Mouse (Mus musculus) megakaryocyte progenitor cell, adult 5-6 weeks (primary cell): Measurements from ENCODE around the gene Irf2. TPM values are rescaled to one million over a fixed set of nuclear protein-coding genes. Genes with fewer than 3 reads are reported as not detected.

Experiments used
- ATAC-seq: replicated peaks from 2 replicates; pipeline ENCODE4 v1.8.0; 2016; ENCODE audit warnings: mild to moderate bottlenecking, moderate TSS enrichment, inconsistent platforms; ENCODE audit not compliant: poor library complexity
- total RNA-seq, 2 experiments: library from RNA; stranded (forward) in 1 of 2; stranded (reverse) in 1 of 2; fragments of 157-497, 149-512 nt in 1 of 2; fragments of 200-1000 nt in 1 of 2; gene quantifications; 2 replicates each; pipeline versions ENCODE4 v1.2.3 to v1.2.4; 2015 to 2017

Irf2 gene
- total RNA-seq, 2 experiments from 2014 or later: 11.9 to 56.6 TPM

DNA sequence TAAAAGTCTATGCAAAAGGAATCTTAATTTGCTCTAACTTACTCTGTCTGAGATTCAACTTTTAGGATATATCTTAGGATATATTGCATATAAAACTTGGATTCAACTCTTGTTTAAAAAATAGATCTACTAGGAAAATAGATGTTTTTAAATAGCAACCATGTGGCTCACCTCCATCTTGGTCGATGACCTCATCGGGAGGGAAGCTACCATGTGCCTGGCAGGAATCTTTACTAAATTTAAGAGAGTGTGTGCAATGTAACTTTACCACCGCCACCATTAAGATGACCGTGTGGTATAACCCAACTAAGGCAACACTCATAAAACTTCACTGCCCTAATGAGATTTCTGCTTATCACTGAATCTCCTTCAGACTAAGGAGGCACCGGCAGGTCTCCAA, 14.8 kb downstream of the Irf2 start:
- ATAC-seq: no peak

DNA sequence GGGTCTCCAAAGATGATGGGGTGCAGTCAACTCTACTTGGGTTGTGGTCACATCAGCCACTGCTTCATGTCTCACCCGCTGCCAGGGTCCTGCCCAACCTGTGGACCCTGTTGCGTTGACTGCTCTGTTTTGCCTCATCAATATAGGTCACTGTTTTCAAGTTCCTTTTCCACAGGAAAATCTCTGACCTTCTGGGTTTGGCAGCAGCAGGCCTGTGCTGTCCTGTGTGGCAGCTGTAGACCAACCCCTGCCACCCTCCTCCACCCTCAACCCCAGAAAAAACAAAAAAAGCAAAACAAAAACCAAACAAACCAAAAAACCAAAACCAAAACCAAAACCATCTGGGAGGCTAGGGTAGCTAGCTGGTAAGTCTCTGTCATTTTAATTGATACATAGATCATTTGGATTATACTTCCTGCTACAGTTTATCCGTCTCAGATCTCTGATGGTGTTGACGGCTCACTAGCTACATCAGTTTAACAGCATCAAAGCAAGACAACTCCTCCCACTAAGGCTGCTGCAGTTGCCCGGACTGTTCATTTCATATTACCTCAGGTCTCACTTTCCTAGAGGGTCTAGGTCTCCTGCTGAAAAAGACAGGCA, 16.3 kb downstream of the Irf2 start:
- no peak for ATAC-seq

DNA sequence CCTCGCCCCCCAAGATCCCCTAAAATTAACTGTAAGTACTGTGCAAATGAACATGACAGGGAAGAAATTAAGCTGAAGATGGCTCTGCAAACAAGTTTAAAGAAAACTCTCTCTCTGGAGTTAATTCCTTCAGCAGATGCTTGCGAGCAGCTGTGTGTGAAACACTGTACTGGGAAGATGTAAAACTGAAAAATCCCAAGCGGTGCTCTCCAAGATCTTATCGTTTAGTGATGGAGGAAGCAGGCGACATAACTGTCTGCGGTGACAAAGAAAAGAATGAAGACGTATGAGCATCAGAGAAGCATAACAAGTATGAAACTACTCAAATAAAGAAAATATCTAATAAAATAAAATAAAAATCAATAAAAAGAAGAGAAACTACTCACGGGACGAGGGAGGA, 18.1 kb downstream of the Irf2 start:
- ATAC-seq: no peak

DNA sequence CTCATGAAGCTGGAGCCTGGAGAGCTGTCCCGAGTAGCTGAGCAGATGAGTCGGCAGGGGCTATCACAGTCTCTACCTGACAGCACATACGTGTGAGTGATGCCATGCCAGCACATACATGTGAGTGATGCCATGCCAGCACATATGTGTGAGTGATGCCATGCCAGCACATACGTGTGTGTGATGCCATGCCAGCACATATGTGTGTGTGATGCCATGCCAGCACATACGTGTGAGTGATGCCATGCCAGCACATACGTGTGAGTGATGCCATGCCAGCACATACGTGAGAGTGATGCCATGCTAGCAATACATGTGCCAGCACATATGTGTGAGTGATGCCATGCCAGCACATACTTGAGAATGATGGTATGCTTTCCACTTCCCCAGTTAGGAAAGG, 18.6 kb downstream of the Irf2 start:
- ATAC-seq: no peak

DNA sequence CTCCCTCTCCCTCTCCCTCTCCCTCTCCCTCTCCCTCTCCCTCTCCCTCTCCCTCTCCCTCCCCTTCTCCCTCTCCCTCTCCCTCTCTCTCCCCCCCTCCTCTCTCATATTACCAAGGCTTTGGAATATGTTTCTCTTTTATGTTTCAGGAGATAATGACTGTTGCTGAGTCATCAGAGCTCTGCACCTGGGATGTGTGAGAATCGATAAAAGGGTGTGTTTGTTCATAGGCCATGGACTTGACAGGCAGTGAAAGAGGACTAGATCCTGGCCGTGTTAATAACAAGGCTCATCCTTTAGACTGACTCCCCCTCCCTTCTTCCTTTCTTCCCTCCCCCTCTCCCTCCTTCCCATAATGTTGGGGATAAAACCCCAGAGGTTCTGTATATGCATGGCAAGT, 19.1 kb downstream of the Irf2 start:
- peak; percentile 58 for ATAC-seq

DNA sequence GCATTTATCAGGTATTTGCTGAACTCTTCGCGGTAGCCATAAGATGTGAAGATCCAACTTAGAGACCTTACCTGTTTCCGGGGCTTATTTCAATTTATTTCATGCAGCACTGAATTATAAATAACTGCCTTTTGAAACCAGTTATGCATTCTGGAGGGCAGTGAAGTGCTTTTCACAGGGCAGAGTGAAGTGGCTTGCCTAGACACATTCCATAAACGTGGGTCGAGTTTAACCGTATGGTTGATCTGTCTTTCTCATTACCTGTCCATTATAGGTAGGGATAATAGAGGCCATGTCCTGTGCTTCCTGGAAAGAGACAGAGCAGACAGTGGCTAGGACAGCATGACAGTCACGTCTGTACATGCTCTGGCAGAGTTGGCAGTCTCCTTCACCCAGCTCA, 20.0 kb downstream of the Irf2 start:
- no peak for ATAC-seq

DNA sequence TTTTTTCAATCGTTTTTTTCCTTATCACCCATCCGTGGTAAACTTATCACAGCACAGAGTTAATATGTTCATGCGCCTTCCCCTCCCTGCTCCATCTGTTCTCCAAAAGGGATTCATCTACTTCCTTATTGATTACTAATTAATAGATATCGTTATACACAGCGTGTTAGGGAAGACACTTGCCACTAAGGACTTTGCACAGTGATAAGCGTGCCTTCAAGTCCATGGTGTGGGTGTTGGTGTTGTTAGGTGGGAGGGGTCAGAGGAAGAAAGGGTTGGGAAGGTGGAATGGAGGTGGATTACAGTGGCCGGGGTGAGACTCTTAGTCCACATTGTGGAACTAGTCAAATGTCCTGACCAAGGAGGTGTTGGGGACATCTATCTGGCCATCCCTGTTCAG, 21.2 kb downstream of the Irf2 start:
- ATAC-seq: no peak

DNA sequence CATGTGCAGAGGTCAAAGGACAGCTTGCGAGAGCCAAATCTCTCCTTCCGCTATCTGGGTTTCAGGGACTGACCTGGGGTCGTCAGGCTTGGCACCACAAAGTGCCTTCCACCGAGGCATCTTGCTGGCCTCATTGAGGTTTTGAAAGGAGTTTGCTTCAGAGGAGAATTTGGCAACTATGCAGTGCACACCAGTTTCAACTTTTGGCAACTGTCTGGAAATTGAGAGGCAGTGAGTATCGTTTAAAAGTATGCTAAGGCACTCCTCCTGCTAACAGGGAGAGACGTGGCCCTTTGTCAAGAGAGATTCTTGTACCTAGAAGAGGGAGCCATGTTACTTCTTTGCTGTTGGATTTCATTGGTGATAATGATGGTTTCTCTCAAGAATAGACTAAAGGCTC, 21.9 kb downstream of the Irf2 start:
- no peak for ATAC-seq

DNA sequence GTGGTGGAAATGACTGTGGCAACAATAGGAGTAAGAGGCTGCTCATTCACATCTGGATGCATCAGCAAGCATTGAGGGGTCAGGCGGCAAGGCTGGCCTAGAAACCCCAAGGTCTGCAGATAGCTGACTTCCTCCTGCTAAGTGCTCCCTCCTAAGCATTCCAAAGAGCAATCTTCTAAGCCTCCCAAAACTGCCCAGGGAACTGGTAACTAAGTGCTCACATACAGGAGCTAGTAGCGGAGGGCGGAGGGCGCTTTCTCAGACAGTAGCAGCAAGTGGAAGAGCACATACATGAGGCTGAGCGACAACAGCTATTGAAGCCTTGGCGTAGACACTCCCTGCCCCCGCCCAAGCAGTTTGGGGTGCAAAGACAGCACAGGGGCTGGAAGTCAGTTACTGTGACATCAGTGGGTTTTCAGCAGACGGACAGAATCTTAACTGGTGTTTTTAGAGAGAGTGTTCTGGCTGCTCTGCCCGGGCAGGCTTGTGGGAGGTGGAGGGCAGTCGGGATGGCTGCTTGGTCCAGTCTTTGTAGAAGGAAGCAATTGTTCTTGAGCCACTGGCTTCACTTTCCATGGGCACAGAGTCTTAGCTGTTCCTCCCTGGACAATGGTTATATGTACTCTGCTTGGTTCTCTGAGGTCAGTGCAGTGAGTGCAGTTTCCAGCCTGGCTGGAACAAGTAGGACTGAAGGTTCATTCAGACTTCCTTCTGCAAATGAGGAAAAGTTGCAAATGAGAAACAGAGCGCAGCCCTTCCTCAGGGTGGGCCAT, 30.1 kb downstream of the Irf2 start:
- 0 out of 2 replicates have a peak, but pooled peaks have one; percentile 10 for ATAC-seq

DNA sequence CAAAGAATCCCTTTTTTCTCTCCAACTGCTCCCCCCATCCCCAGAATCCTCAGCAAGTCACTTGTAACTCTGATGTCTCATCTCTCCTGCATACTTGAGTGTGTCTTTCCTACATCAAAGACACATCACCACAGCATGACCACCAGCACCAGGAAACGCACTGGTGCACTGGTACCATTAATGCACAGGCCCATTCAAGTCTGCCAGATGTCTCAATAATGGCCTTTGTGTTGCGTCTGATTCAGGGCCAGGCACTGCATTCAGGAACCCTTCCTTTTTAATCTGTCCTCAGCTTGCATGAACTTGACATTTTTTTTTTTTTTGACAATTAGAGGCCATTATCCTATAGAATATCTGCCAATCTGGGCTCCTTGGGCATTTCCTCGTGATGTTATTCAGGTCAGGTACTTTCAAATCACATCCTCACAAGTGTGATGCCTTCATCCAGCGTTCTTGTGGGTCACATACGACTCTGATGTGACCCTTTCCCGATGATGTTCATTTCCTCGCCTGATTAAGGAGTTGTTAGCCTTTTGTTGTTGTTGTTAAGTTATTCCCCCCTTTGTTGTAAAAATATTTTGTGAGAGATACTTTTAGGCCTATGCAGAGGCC, 31.5 kb downstream of the Irf2 start:
- ATAC-seq: no peak

DNA sequence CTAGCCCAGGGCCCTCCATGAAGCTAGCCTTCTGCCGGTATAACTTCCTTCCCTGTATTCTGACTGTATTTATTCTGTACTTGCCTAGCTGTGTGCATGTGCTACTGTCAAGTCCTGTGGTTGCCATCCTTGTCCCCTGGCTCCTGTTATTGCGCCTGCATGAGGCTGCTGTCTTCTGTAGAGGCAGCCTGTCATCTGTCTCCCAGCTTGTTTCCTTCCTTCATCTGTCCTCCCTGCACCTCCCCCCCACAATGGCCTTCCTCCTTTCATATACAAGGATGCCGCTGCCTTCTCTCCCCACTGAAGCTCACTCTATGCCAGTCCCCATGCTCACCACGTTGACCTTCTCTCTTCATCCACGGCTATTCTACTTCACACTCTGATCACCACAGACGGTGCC, 33.3 kb downstream of the Irf2 start:
- peak; percentile 52 for ATAC-seq

DNA sequence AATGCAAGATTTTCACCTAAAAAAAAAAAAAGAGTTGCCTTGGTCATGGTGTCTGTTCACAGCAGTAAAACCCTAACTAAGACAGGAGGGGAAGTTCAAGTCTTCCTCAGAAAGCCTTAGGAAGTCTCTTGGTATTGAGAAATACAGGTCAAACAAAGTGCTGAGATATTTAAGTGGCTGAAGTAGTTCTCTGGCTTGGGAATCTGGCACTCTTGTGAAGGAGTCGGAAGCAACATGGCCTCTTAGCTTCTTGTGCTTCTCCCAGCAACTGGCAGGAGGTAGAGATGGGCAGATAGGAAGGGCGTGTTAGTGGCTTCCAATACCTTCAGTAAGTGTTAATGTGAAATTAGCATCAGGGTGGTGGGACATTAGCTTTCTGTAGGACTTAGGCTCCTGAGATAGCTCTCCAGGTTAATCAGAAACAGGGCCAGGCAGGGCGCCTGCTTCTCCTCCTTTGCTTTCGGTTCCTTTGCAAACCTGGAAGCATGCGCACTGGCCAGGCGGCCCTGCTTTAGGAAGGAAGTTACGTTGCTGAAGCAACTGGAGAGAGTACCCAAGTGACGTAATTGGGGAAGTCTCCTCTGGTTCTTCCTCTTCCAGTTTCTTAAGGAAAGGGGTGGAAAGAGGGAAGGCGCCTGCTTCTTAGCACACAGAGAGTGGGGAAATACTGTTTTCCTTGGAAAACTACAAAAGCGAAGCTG, 38.4 kb downstream of the Irf2 start:
- peak; percentile 88 for ATAC-seq

DNA sequence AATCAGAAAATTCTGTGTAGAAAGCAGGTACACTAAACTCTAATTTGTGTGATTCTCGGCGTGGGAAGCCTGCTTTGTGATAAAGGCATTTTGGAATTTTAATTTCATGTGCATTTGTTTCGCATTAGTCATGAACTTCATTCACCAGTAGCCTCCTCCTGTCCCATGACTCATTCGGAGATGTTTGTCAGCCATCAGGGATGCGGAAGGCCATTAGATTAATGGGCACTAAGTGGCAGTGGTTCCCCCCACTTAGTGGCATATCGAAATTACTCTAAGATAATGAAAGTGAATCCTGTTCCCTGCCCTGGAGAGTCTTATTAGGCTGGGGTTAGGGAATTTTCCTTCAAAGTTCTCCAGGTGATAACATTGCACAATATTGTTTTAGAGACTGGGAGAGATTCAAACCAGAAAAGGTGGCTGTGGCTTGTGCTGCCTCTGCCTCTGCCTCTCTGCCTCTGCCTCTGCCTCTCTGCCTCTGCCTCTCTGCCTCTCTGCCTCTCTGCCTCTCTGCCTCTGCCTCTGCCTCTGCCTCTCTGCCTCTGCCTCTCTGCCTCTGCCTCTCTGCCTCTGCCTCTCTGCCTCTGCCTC, 41.6 kb downstream of the Irf2 start:
- ATAC-seq: no peak

DNA sequence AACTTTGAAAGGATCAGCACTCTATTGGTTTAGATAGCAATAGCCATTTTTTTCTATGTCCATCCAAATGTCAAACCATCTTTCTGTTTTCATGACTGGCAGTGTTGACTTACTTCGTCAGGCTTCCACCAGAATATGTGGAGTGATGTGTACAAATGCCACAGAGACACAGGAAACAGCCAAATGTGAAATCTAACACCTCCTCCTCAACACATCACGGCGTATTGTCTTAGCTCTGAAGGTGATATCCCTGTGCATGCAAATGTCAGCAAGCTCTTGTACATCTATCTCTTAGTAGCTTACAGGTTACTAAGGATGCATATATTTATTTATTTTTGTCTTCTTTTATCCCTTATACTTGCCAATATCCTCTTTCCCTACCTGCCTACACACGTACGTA, 42.7 kb downstream of the Irf2 start:
- no peak for ATAC-seq

DNA sequence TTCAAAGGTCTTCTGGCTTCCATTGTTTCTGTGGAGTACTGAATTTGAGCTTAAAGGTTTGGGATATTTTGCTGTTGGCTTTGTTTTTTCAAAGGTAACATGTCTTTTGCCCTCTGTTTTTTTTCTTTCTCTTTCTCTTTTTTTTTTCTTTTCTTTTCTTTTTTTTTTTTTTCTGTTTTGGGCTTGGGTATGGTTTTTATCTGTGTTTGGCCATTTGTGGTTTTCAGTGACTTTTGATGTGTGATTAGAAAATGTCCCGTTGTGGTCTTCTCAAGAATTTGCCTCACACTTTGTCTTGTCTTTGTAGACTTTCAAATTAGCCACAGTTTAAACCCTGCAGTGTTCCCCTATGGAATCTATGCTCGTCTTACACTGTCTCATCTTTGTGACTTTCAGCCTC, 45.5 kb downstream of the Irf2 start:
- ATAC-seq: no peak

DNA sequence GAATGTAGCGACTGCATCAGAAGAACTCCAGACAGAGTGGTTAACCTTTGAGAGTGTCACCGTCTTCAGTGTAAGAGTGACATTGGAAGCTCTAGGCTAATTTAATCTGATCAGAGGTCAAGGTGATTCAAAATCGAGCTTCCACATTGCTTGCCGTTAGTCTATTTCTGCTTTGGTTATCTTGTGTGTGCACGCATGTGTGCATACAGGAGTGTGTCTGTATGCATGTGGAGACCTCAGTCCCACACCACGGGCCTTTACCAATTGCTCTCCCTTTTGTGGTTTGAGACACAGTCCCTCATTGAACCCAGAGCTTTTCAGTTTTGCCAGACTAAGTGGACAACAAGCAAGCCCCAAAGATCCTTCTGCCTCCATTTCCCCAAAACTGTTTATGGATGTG, 46.4 kb downstream of the Irf2 start:
- peak; percentile 11; the same call in 1 of the 2 replicates for ATAC-seq

DNA sequence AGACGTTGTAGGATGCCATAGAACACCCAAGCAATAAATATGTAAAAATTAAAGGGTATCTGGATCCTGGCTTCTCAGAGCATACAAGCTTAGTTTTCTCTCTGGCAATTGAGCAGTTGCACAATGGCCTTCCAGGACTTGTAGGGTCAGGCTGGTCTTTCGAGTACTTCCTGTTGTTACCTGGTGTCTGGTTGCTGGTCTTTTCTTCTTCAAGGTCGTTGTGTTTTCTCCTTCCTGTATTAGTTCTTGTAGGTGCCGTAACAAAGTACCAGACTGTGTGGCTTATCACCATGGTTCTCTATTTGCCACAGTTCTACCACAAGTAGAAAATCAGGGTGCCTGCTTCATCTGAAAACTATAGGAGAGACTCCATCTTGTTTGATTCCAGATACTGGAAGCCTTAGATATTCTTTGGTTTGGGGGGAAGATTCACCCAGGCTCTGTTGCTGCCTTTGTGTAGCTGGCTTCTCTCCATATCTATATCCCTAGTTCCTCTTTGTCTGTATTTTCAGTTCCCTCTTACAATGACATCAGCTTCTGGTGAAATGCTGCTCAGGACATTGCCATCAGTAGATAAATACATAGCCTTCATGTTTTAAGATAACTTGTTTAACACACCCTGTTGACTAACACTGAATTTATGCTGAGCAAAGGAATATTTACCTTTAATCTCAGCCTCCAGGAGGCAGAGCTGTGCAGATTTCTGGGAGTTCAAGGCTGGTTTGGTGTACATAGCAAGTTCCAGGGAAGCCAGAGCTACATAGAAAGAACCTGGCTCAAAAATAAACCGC, 49.8 kb downstream of the Irf2 start:
- peak; percentile 77 for ATAC-seq

DNA sequence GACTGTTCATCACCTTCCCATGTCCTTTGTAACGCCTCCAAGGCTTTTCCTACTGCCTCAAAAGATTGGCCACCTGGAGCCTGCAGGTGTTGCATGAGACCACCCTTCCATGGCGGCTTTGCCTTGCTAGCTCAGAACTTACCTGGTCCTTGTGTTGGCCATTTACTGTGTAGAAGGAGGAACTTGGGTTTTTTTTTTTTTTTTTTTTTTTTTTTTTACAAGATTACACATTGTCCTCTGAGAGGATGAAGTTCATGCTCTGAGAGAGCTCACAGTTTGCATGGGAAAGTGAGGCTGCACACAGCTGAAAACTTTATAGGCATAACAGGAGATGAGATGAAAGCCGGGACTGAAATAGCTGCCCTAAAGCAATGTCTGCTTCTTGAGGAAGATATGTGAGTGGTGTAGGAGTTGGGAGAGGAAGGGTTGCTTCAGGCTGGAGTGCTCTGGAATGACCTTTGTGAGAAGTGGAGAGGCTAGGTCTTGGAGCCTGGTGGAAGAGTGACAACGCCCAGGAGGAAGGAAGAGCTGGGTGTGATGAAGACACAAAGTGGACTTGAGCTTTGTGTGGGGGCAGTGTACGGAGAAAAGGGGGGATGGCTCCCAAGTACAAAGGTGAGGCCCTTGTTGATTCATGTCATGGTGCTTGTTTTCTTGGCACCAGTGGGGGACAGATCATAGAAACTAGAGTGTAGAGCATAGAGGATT, 52.3 kb downstream of the Irf2 start:
- ATAC-seq: no peak

DNA sequence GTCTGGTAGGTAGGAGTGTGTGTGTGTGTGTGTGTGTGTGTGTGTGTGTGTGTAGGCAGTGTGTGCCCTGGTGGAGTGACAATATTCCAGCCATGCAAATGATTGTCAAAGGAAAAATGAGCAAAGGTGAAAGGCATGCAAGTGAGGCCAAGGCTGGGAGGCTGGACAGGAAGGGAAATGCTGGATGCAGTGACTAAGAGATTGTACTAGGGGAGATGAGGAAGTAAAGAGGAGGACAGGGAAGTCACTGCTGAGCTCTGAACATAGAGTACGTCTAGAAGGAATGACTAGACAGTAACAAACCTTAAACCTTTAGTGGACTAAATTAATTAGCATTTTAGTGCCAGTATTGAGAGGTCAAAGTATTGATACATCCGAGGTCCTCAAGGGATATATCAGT, 53.1 kb downstream of the Irf2 start:
- peak; percentile 56 for ATAC-seq

DNA sequence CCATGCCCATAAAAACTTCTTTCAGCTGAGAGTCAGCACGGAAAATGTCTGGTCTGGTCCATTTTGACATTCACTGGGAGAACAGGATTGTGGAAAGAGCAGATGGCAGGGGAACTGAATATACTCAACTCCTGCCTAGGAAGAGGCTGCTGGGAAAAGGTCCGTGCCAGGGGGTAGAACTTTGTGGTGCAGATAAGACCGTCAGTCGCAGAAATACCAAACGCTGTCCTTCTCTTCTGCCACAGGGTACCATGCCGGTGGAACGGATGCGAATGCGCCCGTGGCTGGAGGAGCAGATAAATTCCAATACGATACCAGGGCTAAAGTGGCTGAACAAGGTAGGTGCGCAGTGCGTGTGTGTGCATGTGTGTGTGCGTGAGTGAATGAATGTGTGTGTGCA, 53.7 kb downstream of the Irf2 start:
- 0 out of 2 replicates have a peak, but pooled peaks have one; percentile 7 for ATAC-seq
